Mouse (Mus musculus): ENCODE measurements at regions not wholly inside any gene's neighbourhood (a gene's known extent, or its start where the extent isn't known, plus 50 kb on each side); places are given as distances from the start of the nearest gene placed in this dataset.

GRCm38 (mm10) chr10:28010756-28011155 lies 63.9 kb upstream of the Ptprk start:
- DNase-seq, result no peak

GRCm38 (mm10) chr10:28012135-28012534 lies 62.5 kb upstream of the Ptprk start:
- no peak for DNase-seq

- no peak for DNase-seq
These were observed 61.2 kb upstream of the Ptprk start for GRCm38 (mm10) chr10:28013401-28013800.

- DNase-seq, result no peak
These were observed 60.3 kb upstream of the Ptprk start for GRCm38 (mm10) chr10:28014306-28014825.
